Mouse (Mus musculus) stomach, postnatal 0 days (tissue): ENCODE data around the gene Gm10447. TPM values are rescaled to one million over a fixed set of nuclear protein-coding genes. Genes with fewer than 3 reads are reported as not detected.

Experiments used
- ATAC-seq: fragments of 200-750 bp; cut with Nextera tagmentation; 2 replicates; pipeline ENCODE4 v1.8.0; 2017; ENCODE audit not compliant: low FRiP score, low TSS enrichment
- DNase-seq: peaks from one replicate; pipeline ENCODE4 v3.0.0-alpha.2; 2016; ENCODE audit warnings: low spot score
- H3K27ac ChIP-seq: fragments of 300-500 bp; sonication (generic); replicated peaks from 2 replicates; pipeline ENCODE4 v1.5.1; 2014; ENCODE audit warnings: mild to moderate bottlenecking, control low read depth
- H3K27me3 ChIP-seq: fragments of 300-500 bp; sonication (generic); 2 replicates; pipeline ENCODE4 v1.6.1; 2014; ENCODE audit warnings: low read length; ENCODE audit not compliant: control insufficient read depth, insufficient read depth
- H3K36me3 ChIP-seq: fragments of 300-500 bp; sonication (generic); 2 replicates; pipeline ENCODE4 v1.6.1; 2014; ENCODE audit warnings: low read length, mixed read lengths; ENCODE audit not compliant: control insufficient read depth, insufficient read depth
- H3K4me1 ChIP-seq: fragments of 300-500 bp; sonication (generic); replicated peaks from 2 replicates; pipeline ENCODE4 v1.6.1; 2014; ENCODE audit warnings: antibody characterized with exemption; ENCODE audit not compliant: control insufficient read depth, insufficient read depth
- H3K4me2 ChIP-seq: fragments of 300-500 bp; sonication (generic); replicated peaks from 2 replicates; pipeline ENCODE4 v1.6.1; 2014; ENCODE audit warnings: low read depth, mild to moderate bottlenecking, control low read depth, moderate library complexity
- H3K4me3 ChIP-seq: fragments of 300-500 bp; sonication (generic); 2 replicates; pipeline ENCODE4 v1.5.1; 2014; ENCODE audit warnings: low read depth, low read length, control low read depth
- H3K9ac ChIP-seq: fragments of 300-500 bp; sonication (generic); 2 replicates; pipeline ENCODE4 v1.6.1; 2014; ENCODE audit warnings: mild to moderate bottlenecking, low read length, control low read depth, mixed read lengths
- H3K9me3 ChIP-seq: fragments of 300-500 bp; sonication (generic); 2 replicates; pipeline ENCODE4 v1.6.1; 2016; ENCODE audit warnings: low read length; ENCODE audit not compliant: control insufficient read depth
- CTCF ChIP-seq: IDR thresholded peaks from 2 replicates; pipeline ENCODE4 v1.5.1; 2016; ENCODE audit warnings: antibody characterized with exemption, low read depth, mild to moderate bottlenecking, moderate library complexity
- EP300 ChIP-seq: optimal IDR thresholded peaks from 2 replicates; pipeline ENCODE3; 2016; ENCODE audit warnings: antibody characterized with exemption
- WGBS: fragments of 180-500 bp; shearing (Covaris S2); extraction: QIAGEN DNeasy Blood & Tissue Kit; methylation state at CpG from one replicate; pipeline ENCODE4 v1.1.7; 2014; 5-methylcytosine and 5-hydroxymethylcytosine counted together
- polyA plus RNA-seq: library from polyadenylated mRNA; unstranded; fragments of >200 nt; fragmentation: Nextera tagmentation; extraction: Ambion mirVana; gene quantifications from 2 replicates; pipeline ENCODE4 v1.2.1, GENCODE M21; 2015

Gene Gm10447
- 0.08 and 0.13 TPM in 2 replicates for polyA plus RNA-seq

DNA sequence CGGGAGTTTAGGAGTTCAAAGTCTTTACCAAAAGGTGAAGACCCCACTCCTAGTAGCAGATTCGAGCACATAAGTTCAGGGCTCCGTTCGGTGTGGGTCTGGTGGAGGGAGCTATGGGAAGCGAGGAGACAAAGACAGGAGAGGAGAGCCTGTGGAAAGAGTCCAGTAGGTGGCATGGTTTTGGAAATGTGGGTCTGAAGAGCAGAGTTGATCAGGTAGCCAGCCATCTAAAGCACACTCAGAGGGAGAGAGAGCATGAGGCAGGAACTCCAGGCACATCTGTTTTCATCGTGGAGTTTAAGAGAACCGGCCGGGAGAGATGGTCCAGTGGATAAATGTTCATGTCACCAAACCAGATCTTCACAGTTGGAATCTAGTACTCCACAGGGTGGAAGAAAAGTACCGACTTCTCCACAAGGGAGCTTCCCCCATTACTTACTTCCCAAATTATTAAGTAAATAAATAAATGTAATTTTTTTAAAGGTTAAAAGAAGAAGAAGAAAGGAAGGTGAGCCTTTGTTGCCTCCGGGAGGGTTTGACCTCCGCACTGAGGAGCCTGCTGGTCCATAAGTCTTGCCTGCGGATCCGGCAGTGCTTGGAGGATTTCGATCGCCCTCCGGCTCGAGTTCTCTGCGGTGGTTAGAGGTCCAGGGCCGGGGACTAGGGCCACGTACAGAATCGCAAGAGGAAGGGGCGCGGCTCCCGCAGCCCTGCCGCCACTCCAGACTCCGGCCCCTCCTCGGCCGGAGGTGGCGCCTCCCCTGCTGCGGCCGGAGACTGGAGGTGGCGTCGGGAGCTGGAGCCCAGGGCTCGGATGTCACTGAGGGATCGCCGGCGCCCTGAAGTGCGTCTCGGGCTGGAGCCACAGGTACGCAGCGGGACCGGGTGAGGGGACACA lies at the start of gene Gm10447, which contains the start of gene Shroom1:
Gene Gm10447 (minus strand): TSS at position 637 of the 898 bp plus-strand sequence.
Gene Shroom1 (plus strand): TSS at position 732 of the 898 bp plus-strand sequence.
- DNase-seq = peak; percentile 71
- Histone ChIP-seq H3K9me3 (no peaks in the 10 kb centered on the region), H3K9ac (peak within 1 kb of the TSS; percentile 63), H3K4me3 (peak within 1 kb of the TSS; percentile 52), H3K4me2 (peak within 1 kb of the TSS; percentile 95), H3K36me3 (no peaks in the 10 kb centered on the region), H3K27ac (peak within 1 kb of the TSS; percentile 18; the same call in 1 of the 2 replicates), H3K27me3 (no peaks in the 10 kb centered on the region; the same call in 1 of the 2 replicates), H3K4me1 (no peaks in the 10 kb centered on the region)
- peak; percentile 79 for ATAC-seq
- WGBS = 3% methylated on average over 40 of the region's 42 CpGs
- no peak for TF ChIP-seq EP300
- TF ChIP-seq CTCF = peak; percentile 66

DNA sequence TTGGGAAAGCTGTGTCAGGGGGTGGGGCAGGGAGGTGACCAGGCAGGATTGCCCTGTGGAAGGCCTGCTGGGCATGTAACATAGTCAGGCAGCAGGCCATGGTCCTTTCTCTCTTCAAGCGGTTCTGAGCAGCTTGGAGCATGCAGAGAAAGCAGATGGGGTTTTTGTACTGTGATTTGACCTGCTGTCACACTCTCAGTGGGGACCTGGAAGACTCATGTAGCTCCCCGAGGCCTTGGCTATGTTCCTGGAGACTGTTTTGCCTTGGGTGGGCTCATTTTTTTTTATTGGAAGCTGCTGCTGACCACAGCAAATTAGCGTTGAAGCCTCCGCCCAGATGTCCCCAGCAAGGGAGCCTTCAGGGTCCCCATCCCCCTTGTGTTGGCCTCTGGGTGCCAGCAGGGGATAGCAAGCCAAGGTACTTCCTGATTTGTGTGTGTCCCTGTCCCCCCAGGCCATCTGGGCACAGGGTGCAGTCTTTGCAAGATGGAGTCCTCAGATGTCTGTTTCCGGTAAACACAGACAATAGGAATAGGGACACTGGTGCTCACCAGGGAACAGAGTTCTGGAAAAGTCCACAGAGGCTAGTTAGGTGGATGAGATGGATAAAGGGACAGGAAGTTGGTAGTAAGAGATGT lies 48.2 kb upstream of the Gm10447 start:
- 66% methylated on average over 5 of the region's 5 CpGs for WGBS
- TF ChIP-seq EP300 = no peak
- no peak for TF ChIP-seq CTCF
- H3K36me3 ChIP-seq = no peaks in the 10 kb centered on the region

DNA sequence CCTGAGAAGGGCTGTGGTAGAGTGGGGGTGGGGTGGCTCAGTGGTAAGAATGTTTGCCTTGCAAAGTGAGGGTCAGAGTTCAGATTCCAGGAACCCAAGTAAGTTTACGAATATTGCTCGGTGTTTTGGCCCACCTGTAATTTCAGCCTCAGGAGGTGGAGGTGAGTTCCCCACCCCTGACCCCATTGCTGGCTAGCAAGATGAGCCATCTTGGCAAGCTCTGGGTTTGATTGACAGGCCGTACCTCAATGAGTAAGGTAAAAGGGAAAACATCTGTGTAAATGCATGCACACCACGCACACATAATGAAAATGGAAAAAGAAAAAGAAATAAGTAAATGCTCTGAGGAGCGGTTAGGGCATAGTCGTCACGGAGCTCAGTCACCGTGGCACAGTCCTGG lies 47.5 kb upstream of the Gm10447 start:
- H3K36me3 ChIP-seq = no peaks in the 10 kb centered on the region
- no peaks in the 10 kb centered on the region for H3K4me1 ChIP-seq
- H3K4me3 ChIP-seq = no peak overlapping the region
- TF ChIP-seq CTCF (no peak), EP300 (no peak)
- H3K27ac ChIP-seq = no peak overlapping the region
- no peaks in the 10 kb centered on the region for H3K9me3 ChIP-seq
- DNase-seq = no peak
- no peak overlapping the region for H3K4me2 ChIP-seq
- 87% methylated on average over 8 of the region's 8 CpGs for WGBS
- no peak overlapping the region for H3K9ac ChIP-seq
- ATAC-seq = no peak
- H3K27me3 ChIP-seq = no peaks in the 10 kb centered on the region

More for the DNA sequence above, 48.2 kb upstream of the Gm10447 start:
- ATAC-seq (no peak), DNase-seq (no peak)
- Histone ChIP-seq H3K9me3 (no peaks in the 10 kb centered on the region), H3K9ac (0 out of 2 replicates have a peak overlapping the region, but pooled peaks have one; percentile 13), H3K27me3 (no peaks in the 10 kb centered on the region), H3K4me1 (no peaks in the 10 kb centered on the region), H3K4me3 (no peak overlapping the region), H3K27ac (no peak overlapping the region), H3K4me2 (no peak overlapping the region)

DNA sequence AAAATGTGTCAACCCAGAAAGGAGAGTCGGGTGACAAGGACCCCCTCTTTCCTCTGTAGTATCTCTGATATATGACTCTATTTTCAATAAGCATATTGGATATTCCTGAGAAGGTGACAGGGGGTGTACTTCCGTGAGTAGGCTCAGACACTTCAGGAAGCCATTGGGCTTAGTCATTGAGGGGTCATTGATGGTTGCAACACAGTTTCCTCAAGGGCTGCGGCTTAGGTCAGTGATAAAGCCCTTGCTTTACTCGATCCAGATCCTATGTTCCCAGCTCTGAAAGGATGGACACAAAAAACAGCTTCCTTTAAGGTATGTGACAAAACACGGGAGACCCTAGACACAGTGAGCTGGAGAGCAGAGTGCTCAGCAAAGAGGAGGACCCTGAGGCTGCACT lies 46.8 kb upstream of the Gm10447 start:
- H3K27me3 ChIP-seq = no peaks in the 10 kb centered on the region
- no peaks in the 10 kb centered on the region for H3K4me1 ChIP-seq
- TF ChIP-seq CTCF = no peak
- no peak for TF ChIP-seq EP300
- H3K9ac ChIP-seq = no peak overlapping the region
- no peak for DNase-seq
- H3K27ac ChIP-seq = no peak overlapping the region
- H3K4me3 ChIP-seq = no peak overlapping the region
- H3K9me3 ChIP-seq = no peaks in the 10 kb centered on the region
- no peaks in the 10 kb centered on the region for H3K36me3 ChIP-seq
- no peak for ATAC-seq
- WGBS = 86% methylated on average over 5 of the region's 5 CpGs
- no peak overlapping the region for H3K4me2 ChIP-seq

DNA sequence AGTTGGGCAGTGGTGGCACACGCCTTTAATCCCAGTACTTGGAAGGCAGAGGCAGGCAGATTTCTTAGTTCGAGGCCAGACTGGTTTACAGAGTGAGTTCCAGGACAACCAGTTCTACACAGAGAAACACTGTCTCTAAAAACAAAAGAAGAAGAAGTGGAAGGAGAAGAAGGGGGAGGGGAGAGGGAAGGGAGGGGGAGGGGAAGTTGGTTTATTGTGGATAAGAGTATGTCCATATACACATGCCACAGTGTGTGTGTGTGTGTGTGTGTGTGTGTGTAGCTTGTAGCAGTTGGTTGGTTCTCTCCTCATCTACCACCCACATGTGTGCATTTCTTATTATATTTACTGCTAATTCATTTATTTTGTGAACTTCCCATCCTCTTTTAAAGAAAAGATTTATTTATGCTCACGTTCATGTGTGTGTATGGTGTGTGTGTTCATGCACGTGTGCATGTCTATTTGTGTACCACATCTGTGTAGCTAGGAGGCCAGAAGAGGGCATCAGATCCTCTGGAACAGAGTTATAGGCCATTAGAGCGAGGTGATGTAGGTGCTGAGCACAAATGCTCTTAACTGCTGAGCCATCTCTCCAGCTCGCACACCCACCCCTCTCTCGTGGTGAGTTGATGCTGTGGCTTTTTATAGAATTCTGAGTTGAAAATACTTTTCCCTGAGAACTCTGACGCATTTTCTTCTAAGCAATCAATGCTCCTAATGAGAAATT lies 45.3 kb upstream of the Gm10447 start:
- H3K9me3 ChIP-seq = no peaks in the 10 kb centered on the region

More for the DNA sequence above, 45.3 kb upstream of the Gm10447 start:
- H3K9ac ChIP-seq = no peak overlapping the region
- TF ChIP-seq CTCF = peak; percentile 44
- no peak for TF ChIP-seq EP300
- no peaks in the 10 kb centered on the region for H3K36me3 ChIP-seq
- WGBS = 78% methylated on average over 8 of the region's 8 CpGs
- DNase-seq = no peak
- ATAC-seq = no peak
- no peak overlapping the region for H3K4me2 ChIP-seq
- no peak overlapping the region for H3K4me3 ChIP-seq
- H3K4me1 ChIP-seq = no peaks in the 10 kb centered on the region
- no peak overlapping the region for H3K27ac ChIP-seq
- H3K27me3 ChIP-seq = no peaks in the 10 kb centered on the region
